Mouse (Mus musculus): ENCODE measurements around the gene Polr3b.

GRCm38 (mm10) chr10:84641576-84641975, 19.5 kb downstream of the Polr3b start:
- TF ChIP-seq CTCF (conservative IDR thresholded peaks at IDR 0.05; ENCODE audit: insufficient read depth, insufficient read length, low read depth, low read length) (no peak), POLR2A (IDR thresholded peaks at IDR 0.05; ENCODE audit: low read depth, low read length) (no peak)
